13 mouse cellular contexts compared by ENCODE assay signal in genomic region chr14:62882061-62882614, GRCm38 (mm10). TPM values are rescaled to one million over a fixed set of nuclear protein-coding genes. Genes with fewer than 3 reads are reported as not detected.
DNase-seq lines count a peak whose midpoint lies in the region; ATAC-seq and TF ChIP-seq lines count a peak whose summit lies in the region.
"Had no signal": no experiment of that assay in that cellular context is flagged by ENCODE, and none has a peak within 500 bp of the region (broad histone marks: within the 10 kb centered on the region; RNA-seq: fewer than 3 reads in every experiment).

No protein-coding gene starts in this region.

- DNase-seq in forebrain, postnatal 0 days = no peak
- DNase-seq in liver, embryonic 14.5 days (ENCODE audit: low read depth in 3 of 3, low spot score in 3 of 3) = no peak
- no peak for DNase-seq in liver, embryonic 11.5 days (ENCODE audit: low spot score)
- peak; percentile 24 for DNase-seq in brain, adult 2 months (ENCODE audit: low read depth, low spot score)
- peak; percentile 19 for DNase-seq in splenic B cell, adult 2 months (ENCODE audit: low read depth, low spot score)
- no peak for DNase-seq in adipocyte (ENCODE audit: low spot score)
- no peak for DNase-seq in cerebellum, adult 11 months
- DNase-seq: layer of hippocampus, postnatal 36 days; right cerebral cortex, postnatal 4 days had no signal

- no peak overlapping the region for H3K4me3 ChIP-seq in forebrain, postnatal 0 days (ENCODE audit: low read depth, low read length)
- H3K4me3 ChIP-seq in forebrain, embryonic 12.5 days (replicated peaks) = no peak overlapping the region
- no peak overlapping the region for H3K4me3 ChIP-seq in liver, embryonic 14.5 days (ENCODE audit: insufficient read depth in 1 of 2, low read depth in 2 of 2, low read length in 2 of 2)
- no peak overlapping the region for H3K4me3 ChIP-seq in liver, embryonic 11.5 days (ENCODE audit: low read depth, low read length)
- H3K4me3 ChIP-seq: liver, embryonic 15.5 days; megakaryocyte, embryonic 14.5 days had no signal

- TF ChIP-seq CTCF in forebrain, postnatal 0 days (IDR thresholded peaks at IDR 0.05; ENCODE audit: low read depth) = peak; percentile 13; the same call in 1 of the 2 replicates
- TF ChIP-seq CTCF in liver, embryonic 14.5 days (IDR thresholded peaks at IDR 0.05; ENCODE audit: low read depth) = peak; percentile 34

- no peak overlapping the region for H3K4me2 ChIP-seq in forebrain, postnatal 0 days (ENCODE audit: low read depth)
- no peak overlapping the region for H3K4me2 ChIP-seq in forebrain, embryonic 12.5 days
- H3K4me2 ChIP-seq in liver, embryonic 14.5 days (ENCODE audit: low read depth) = no peak overlapping the region
- H3K4me2 ChIP-seq in liver, embryonic 11.5 days = no peak overlapping the region
- H3K4me2 ChIP-seq: liver, embryonic 15.5 days had no signal

- H3K9ac ChIP-seq in forebrain, postnatal 0 days = no peak overlapping the region
- H3K9ac ChIP-seq in forebrain, embryonic 12.5 days = no peak overlapping the region
- no peak overlapping the region for H3K9ac ChIP-seq in liver, embryonic 14.5 days (replicated peaks)
- no peak overlapping the region for H3K9ac ChIP-seq in liver, embryonic 11.5 days (ENCODE audit: low read depth, low read length)
- H3K9ac ChIP-seq: liver, embryonic 15.5 days had no signal

- no peaks in the 10 kb centered on the region for H3K36me3 ChIP-seq in forebrain, postnatal 0 days (ENCODE audit: insufficient read depth)
- no peaks in the 10 kb centered on the region for H3K36me3 ChIP-seq in forebrain, embryonic 12.5 days (replicated peaks)
- no peaks in the 10 kb centered on the region for H3K36me3 ChIP-seq in liver, embryonic 14.5 days (replicated peaks; ENCODE audit: control insufficient read depth, insufficient read depth, low read depth)
- H3K36me3 ChIP-seq in liver, embryonic 11.5 days (ENCODE audit: control insufficient read depth, insufficient read depth, low read length) = no peaks in the 10 kb centered on the region
- H3K36me3 ChIP-seq in splenic B cell, adult 2 months (ENCODE audit: control insufficient read depth, insufficient read depth, low read length, poor library complexity, severe bottlenecking) = 0 out of 2 replicates have a peak, but pooled peaks cover 3% of the 10 kb centered on the region
- H3K36me3 ChIP-seq: liver, embryonic 15.5 days had no signal

- no peak for TF ChIP-seq EP300 in liver, embryonic 14.5 days (IDR thresholded peaks at IDR 0.05; ENCODE audit: low read depth)

- no peaks in the 10 kb centered on the region for H3K9me3 ChIP-seq in forebrain, postnatal 0 days (ENCODE audit: low read length)
- H3K9me3 ChIP-seq in forebrain, embryonic 12.5 days = no peaks in the 10 kb centered on the region
- H3K9me3 ChIP-seq in liver, embryonic 14.5 days (ENCODE audit: control insufficient read depth, low read length) = no peaks in the 10 kb centered on the region
- no peaks in the 10 kb centered on the region for H3K9me3 ChIP-seq in liver, embryonic 11.5 days (ENCODE audit: control insufficient read depth, low read length)
- H3K9me3 ChIP-seq: liver, embryonic 15.5 days; megakaryocyte, embryonic 14.5 days had no signal

- H3K4me1 ChIP-seq in forebrain, postnatal 0 days (ENCODE audit: insufficient read depth) = peaks cover 19% of the 10 kb centered on the region
- peaks cover 42% of the 10 kb centered on the region for H3K4me1 ChIP-seq in forebrain, embryonic 12.5 days
- H3K4me1 ChIP-seq in liver, embryonic 14.5 days (replicated peaks; ENCODE audit: control insufficient read depth in 2 of 2, insufficient read depth in 2 of 2, low read length in 1 of 2) = peaks cover 23 to 30% of the 10 kb centered on the region in 2 experiments
- H3K4me1 ChIP-seq in liver, embryonic 11.5 days (replicated peaks; ENCODE audit: control insufficient read depth, insufficient read depth, low read length) = peaks cover 39% of the 10 kb centered on the region

- no peak for ATAC-seq in forebrain, postnatal 0 days
- ATAC-seq in forebrain, embryonic 12.5 days (ENCODE audit: low FRiP score) = no peak
- ATAC-seq in liver, embryonic 14.5 days (ENCODE audit: insufficient read depth) = no peak
- no peak for ATAC-seq in liver, embryonic 11.5 days (replicated peaks; ENCODE audit: low FRiP score)
- ATAC-seq: forebrain, embryonic 16.5 days had no signal

- H3K27me3 ChIP-seq in forebrain, postnatal 0 days (ENCODE audit: insufficient read depth, low read length) = no peaks in the 10 kb centered on the region
- no peaks in the 10 kb centered on the region for H3K27me3 ChIP-seq in forebrain, embryonic 12.5 days
- no peaks in the 10 kb centered on the region for H3K27me3 ChIP-seq in liver, embryonic 14.5 days (ENCODE audit: control insufficient read depth, insufficient read depth, low read length)
- H3K27me3 ChIP-seq in liver, embryonic 11.5 days (replicated peaks; ENCODE audit: control insufficient read depth, insufficient read depth, low read length) = no peaks in the 10 kb centered on the region
- no peaks in the 10 kb centered on the region for H3K27me3 ChIP-seq in splenic B cell, adult 2 months (ENCODE audit: control insufficient read depth, insufficient read depth, low read length, poor library complexity, severe bottlenecking)
- H3K27me3 ChIP-seq: liver, embryonic 15.5 days; megakaryocyte, embryonic 14.5 days had no signal

- WGBS in forebrain, postnatal 0 days = 19% methylated on average over 4 of the region's 4 CpGs
- WGBS in forebrain, embryonic 12.5 days = 21% methylated on average over 4 of the region's 4 CpGs
- 52% methylated on average over 4 of the region's 4 CpGs for WGBS in liver, embryonic 14.5 days (ENCODE audit: insufficient replicate concordance)
- WGBS in liver, embryonic 11.5 days = 55% methylated on average over 4 of the region's 4 CpGs

- H3K27ac ChIP-seq in forebrain, postnatal 0 days (ENCODE audit: low read depth, low read length) = no peak overlapping the region
- H3K27ac ChIP-seq in forebrain, embryonic 12.5 days = no peak overlapping the region
- no peak overlapping the region for H3K27ac ChIP-seq in liver, embryonic 14.5 days
- no peak overlapping the region for H3K27ac ChIP-seq in liver, embryonic 11.5 days (ENCODE audit: low read depth, low read length)
- H3K27ac ChIP-seq: liver, embryonic 15.5 days had no signal

RNA-seq across cellular contexts. Expression of gene Wdfy2, which starts 44.7 kb away (rescaled TPM):
- 14.6 and 18.4 TPM in 2 replicates for total RNA-seq in forebrain, postnatal 0 days (2014; rRNA removed)
- 2.4 and 3.6 TPM in 2 replicates for polyA plus RNA-seq in forebrain, postnatal 0 days (2015; fragmentation: Nextera tagmentation; extraction: Ambion mirVana)
- 15.1 and 15.3 TPM in 2 replicates for polyA plus RNA-seq in forebrain, embryonic 12.5 days (2016; fragmentation: Nextera tagmentation; extraction: Ambion mirVana)
- polyA plus RNA-seq in liver, embryonic 14.5 days (2012; rRNA removed) = 1.4 and 1.9 TPM in 2 replicates
- 2.7 and 3.6 TPM in 2 replicates for polyA plus RNA-seq in liver, embryonic 14.5 days (2014; fragmentation: Nextera tagmentation; extraction: Ambion mirVana)
- polyA plus RNA-seq in liver, embryonic 11.5 days (2014; fragmentation: Nextera tagmentation; extraction: Ambion mirVana) = 6.0 and 6.7 TPM in 2 replicates

Comparison
In these comparisons a context has a peak if more than half of its experiments do, and no peak if none do; other contexts are left out.
1. DNase-seq: peak in brain, adult 2 months (single experiment) and splenic B cell, adult 2 months (single experiment); none in forebrain, postnatal 0 days (single experiment), liver, embryonic 14.5 days (0 of 3), liver, embryonic 11.5 days (single experiment), adipocyte (single experiment) and cerebellum, adult 11 months (single experiment).